Mouse (Mus musculus): Measurements from ENCODE around the gene Klhdc8b.

- TF ChIP-seq USF1 (IDR thresholded peaks at IDR 0.05; ENCODE audit: low read depth) (no peak), CTCF (IDR thresholded peaks at IDR 0.05; ENCODE audit: control insufficient read depth, insufficient read depth, insufficient read length) (no peak), MAX (IDR thresholded peaks at IDR 0.05) (no peak), MYOG (IDR thresholded peaks at IDR 0.05; ENCODE audit: control insufficient read depth, extremely low read depth, insufficient read length) (no peak), MYOD1 (IDR thresholded peaks at IDR 0.05; ENCODE audit: control insufficient read depth, insufficient read length, low read depth) (no peak), FOSL1 (IDR thresholded peaks at IDR 0.05; ENCODE audit: insufficient read depth, low read length, poor library complexity, severe bottlenecking) (no peak)
Measured at GRCm38 (mm10) chr9:108452911-108453310, 8.5 kb downstream of the Klhdc8b start.

All from C2C12 (cell line).